Mouse (Mus musculus) heart, postnatal 10 days (tissue): Measurements from ENCODE around the gene Anpep. TPM values are rescaled to one million over a fixed set of nuclear protein-coding genes. Genes with fewer than 3 reads are reported as not detected.

Experiments
- DNase-seq, 2 experiments: peaks; one replicate each; pipeline ENCODE4 v3.0.0; 2021
- intact Hi-C: fragments of 180-260 bp; cut with DNase I; formaldehyde crosslinking; loops from one replicate; pipeline ENCODE4 v1.15.1; 2025
- total RNA-seq, 2 experiments: library from RNA; stranded (reverse); gene quantifications; 2 replicates each; pipeline ENCODE4 v1.2.3; 2021

Gene Anpep
- total RNA-seq, 2 experiments from 2014 or later, result 26.6 to 29.3 TPM

DNA sequence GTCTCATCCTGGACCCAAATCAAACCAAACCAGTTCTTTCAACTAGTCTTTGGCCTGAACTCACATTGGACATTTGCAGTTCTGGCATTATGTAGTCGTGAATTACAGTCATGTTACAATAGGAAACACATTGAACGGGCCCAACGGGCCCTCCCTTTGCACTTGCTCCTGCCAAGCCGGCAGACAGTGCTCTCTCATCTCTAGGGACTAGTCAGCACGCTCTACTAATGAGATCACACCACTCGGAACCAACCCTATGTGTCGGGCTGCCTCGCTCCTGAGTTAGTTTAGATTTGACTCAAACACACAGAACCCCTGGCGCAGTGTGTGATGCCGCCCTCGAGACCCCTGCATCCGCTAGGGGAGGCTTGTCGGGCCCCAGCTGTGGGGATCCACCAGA lies 7.0 kb upstream of the Anpep start:
- peak; percentile 55 to 70 for DNase-seq

DNA sequence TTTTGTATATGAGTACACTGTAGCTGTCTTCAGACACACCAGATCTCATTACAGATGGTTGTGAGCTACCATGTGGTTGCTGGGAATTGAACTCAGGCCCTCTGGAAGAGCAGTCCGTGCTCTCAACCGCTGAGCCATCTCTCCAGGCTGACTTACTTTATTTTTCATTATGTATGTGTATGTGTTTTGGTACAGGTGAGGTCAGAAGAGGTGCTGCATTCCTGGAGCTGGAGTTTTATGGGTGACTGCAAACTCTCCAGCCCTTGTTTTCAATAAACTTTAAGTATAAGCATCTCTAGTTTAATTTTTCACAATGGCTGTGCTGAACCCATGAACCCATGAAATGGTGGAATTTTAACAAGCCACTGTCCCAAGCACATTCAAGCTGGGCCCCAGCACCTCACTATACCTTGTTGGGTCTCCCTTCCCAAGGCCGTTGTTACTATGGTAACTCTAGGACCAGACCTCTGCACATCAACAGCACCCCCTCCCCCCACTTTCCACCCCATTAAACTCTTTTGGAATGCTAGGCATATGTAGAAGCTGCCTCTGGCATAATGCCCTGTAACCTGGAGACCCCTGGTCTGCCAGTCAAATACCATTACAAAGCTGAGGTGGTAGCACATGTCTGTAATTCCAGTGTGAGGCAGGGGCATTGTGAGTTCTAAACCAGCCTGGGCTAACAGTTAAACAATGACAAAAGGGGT lies 5.6 kb upstream of the Anpep start:
- no peak for DNase-seq
- intact Hi-C loops, result no loop called here

More for the DNA sequence above, 7.0 kb upstream of the Anpep start:
- intact Hi-C loops, result no loop called here

DNA sequence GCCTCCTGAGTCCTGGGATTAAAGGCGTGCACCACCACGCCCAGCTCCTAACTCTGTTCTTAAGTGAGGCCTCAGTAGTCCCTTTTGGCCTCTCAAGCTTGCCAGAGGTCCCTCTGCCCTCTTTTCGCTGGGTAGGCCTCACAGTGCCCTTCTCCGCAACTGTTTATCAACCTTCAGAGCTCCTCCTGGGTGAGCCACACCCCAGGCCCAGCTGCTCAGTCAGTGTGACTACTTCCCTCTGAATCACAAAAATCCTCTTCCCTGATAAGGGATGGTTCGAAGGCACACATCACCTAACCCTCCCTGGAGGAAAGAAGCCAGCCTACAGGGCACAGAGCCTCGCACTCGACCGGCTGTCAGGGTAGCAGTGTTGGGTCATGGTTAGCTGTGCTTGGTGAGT lies 935 bp upstream of the Anpep start:
- no peak for DNase-seq
- intact Hi-C loops, result no loop called here

DNA sequence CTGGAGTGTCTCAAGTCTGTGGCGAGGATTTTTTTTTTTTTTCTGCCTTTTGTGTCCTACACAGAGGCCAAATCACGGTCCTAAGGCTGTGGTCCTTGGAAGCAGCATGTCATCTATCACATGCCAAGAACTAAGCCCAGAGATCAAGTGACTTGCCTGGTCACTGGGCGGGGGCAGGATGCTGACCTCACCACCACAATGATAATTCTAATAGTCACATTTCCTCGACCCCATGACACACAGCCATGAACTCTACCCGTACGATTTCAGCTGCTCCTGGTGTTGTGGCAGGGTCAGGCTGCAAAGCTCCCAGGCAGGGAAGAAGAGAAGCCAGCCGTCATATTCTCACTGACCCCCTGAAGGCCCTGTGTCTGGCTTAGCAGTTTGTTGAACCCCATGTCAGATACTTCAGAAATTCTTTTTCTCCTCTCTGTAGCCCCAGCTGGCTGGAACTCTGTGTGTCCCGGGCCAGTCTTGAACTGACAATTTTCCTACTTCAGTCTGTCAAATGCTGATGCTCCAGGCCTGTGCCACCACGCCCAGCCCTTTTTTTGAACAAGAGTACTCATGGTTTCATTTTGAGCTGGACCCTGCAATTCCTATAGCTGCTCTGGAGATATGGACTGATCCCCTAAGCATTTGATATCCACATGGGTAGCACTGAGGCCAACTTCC lies 1.8 kb downstream of the Anpep start:
- DNase-seq, result peak; percentile 34 to 45
- intact Hi-C loops, result loop anchor here (5.0 kb wide), 1 partner anchor 52 kb away; no protein-coding TSS in a partner anchor

DNA sequence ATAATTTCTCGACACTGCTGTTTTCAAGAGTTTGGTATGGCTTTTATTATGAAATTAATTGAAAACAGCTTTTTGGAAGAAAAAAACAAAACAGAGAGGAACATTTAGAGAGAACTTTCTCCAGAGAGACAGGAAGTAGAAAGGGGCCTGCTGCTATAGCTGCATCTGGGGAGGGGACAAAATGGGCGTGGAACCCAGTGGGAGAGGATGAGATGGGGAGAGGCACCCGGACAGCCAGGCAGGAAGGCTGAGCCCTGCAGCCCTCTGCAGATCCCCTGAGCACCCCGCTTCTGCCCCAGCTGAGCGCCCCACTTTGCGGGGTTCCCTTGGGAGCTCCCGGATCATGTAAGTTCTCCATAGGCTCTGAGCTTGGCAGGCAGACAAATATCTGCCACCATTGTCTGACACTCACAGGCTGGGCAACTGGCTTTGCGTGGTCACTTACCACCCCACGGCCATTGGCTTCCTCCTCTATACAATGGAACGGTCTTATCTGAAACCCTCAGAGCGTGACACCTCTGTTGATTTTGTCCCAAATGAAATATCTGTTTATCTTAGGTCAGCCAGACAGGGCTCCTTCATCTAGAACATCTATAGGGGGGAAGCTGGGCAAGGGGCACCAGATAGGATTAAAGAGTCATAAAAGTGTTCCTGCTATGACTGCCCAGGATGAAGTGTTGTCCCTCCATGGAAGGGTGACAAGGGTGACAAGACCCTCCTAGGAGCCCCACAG lies 2.5 kb downstream of the Anpep start:
- intact Hi-C loops, result loop anchor here (5.0 kb wide), 1 partner anchor 51 kb away; no protein-coding TSS in a partner anchor

DNA sequence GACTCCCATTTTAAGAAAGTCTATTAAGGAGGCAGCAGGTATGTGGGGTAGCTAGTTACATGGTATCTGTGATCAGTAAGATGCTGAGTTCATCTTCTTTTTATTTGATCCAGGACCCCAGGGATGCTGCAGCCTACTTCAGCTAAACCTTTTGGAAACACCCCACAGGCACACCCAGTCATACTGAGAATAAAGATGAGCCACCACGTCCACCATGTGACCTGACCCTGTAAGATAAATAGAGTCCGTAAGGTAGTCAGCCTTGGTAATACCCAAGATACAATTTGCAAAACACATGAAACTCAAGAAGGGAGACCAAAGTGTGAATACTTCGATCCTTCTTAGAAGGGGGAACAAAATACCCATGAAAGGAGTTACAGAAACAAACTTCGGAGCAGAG lies 4.6 kb downstream of the Anpep start:
- DNase-seq, result no peak
- intact Hi-C loops, result loop anchor here (5.0 kb wide), 1 partner anchor 49 kb away; no protein-coding TSS in a partner anchor

More for the DNA sequence above, 2.5 kb downstream of the Anpep start:
- peak; percentile 49 to 57 for DNase-seq

DNA sequence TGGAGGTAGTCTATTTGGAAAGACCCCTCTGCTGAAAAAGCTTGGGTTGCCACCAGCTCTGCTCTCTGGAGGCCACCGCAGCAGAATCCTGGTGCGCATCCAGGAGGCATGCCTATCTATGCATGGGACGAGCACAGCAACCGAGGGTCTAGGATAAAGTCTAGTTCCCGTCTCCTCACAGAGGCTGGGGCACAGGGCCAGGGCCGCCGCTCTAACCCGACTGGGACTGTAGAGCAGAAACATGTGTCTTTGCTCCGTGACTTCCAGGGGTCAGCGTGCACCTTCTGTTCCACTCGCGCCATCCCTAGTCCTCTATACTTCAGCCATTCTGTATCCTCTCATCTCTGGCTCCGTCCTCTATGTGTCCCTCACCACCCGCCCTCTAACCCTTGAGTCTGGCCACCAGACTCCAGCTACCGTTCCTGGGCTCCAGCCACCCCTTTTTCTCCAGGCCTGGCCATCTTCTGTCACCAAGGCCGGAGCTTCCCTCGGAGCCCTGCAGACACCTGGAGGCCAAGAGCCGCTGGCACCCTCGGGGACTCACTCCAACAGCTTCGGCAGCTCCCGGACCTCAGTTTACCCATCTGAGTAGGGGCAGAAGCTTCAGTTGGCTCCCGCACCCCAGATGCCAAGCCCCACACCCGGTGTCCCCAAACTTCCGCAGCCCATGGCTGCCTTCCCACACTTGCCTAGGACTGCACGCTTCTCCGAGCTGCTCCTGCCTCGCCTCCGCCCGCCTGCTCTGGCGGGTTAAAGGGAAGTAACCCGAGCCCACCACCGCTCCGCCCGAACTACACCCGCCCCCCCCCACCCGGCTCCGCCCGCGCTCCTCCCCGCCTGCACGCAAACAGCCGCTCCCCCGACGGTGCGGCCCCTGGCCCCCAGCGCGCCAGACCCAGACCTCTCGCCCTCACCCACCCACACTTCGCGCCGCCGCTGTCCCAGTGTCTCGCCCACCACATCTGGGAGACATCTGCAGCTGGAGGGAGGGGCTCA lies 13.1 kb downstream of the Anpep start:
- intact Hi-C loops, result no loop called here
- DNase-seq, result peak; percentile 46 to 58

DNA sequence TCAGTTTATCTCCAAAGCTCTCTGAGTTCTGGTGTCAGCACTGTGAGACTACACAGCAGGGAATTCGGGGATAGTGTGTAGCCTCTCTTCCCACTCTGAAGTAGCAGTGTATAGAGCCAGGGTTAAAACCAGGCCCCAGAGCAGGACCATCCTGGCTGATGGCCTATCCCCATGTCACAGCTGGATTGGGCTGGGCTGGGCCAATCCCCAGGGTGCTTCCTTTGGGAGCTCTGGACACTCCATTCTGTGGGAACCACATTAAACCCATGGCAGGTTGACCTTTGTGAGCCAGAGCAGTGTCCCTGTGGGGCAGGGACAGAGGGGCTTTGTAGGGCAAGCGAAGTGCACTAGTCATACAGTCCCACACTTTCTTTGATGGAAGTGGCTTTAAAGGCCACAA lies 14.5 kb downstream of the Anpep start:
- DNase-seq, result peak in 1 of 2 experiments; percentile 44
- intact Hi-C loops, result no loop called here

DNA sequence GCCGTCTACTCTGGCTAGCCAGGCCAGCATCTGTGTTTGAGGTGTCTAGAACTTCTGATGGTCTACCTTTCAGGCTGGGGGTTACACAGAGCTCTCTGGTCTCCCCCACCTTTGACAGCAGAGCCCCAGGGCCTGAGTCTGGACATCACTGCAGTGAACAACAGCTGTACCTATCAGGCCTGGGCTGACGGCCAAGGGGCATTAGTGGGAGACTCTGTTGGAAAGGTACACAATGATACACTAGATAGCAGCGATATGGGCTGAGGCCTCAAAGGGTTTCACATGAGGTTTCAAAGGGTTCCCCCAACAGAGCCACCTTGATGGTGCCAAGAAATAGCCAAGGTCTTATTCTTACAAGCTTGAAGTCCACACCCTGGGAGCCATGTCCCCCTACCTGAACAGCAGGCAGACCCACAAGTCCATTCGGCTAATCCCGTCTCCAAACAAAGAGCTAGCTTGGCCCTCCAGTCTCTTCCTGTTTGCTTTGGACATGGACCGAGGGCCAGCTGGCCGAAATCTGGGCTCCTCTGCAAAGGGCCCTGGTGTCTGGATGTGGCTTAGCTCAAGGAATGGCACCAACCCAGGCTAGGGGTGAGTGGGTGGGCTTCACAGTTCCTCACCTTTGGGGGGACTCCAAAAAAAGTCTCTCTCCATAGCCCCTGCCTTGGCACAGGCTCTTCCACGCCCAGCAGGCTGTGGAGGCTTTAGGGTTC lies 16.6 kb downstream of the Anpep start:
- DNase-seq, result peak; percentile 72 to 79

DNA sequence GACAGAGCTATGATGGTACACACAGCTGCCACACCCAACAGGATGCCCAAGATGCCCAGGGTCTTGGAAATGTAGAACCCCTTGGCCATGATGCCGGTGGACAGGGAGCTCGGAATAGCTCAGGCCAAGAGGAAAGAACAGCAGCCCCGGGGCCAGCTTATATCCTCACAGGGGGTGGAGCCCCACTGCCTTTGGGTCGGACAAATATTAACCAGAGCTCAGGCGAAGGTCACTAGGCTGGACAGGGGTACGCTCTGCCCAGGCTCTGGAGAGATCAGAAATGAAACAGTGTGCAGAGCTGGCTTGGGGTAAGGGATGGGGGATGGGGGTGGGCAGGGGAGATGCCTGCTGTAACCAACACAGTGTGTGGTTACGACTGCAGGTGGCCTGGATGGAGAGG lies 18.7 kb downstream of the Anpep start:
- no peak for DNase-seq
- intact Hi-C loops, result no loop called here

More for the DNA sequence above, 16.6 kb downstream of the Anpep start:
- intact Hi-C loops, result no loop called here

DNA sequence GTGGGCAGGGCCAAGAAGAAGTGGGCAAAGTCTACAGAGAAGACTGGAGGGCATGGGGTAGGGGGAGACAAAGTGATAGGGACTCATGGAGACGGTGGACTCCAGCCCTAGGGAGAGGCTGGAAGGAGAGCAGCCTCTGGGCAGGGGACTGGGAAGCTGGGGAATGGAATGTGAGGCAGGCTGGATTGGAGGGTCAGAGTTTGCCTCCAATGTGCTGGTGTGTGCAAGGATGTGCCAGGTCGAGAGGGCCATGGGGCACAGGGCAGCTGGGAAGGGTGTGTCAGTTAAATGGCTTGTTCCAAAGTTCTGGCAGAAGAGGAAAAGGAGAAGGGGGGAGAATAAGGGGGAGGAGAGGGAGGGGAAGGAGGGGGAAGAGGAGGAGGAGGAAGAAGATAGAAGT lies 23.6 kb downstream of the Anpep start:
- DNase-seq, result no peak
- intact Hi-C loops, result no loop called here

DNA sequence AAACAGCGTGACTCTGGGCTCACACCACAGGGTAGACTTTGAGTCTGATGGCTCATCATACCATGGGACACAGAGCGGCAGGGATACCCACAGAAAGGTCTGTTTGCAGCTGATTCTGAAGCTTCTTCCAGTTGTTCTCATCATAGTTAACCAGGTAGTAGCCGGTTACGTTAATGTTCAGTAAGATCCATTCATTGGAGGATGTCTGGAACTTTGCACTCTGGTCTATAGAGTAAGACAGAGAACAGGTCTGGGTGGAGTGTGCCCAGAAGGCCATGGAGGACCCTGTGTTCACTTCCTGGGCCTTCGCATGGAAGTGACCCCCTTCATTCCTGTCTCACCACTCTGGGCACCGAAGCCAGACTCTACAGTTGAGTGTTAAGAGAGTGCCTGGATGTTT lies 25.7 kb downstream of the Anpep start:
- no peak for DNase-seq
- intact Hi-C loops, result no loop called here

DNA sequence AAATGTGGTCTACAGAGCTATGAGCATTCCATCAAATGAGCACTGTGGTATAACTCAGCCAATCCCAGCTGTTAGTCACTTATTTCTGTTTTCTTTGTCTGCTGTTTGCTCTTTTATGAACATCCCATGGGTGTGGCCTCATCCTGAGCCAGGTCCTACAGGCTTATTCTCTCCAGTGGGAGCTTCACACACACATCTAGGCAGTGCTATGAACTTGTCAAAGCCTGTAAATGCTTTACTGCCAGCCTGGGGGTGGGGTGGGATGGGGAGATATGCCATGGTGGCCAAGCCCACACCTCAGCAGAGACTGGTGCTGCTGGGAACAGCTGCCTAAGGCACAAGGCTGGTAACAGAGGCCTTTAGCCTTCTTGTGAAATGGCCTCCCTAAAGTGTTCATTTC lies 27.9 kb downstream of the Anpep start:
- intact Hi-C loops, result no loop called here

DNA sequence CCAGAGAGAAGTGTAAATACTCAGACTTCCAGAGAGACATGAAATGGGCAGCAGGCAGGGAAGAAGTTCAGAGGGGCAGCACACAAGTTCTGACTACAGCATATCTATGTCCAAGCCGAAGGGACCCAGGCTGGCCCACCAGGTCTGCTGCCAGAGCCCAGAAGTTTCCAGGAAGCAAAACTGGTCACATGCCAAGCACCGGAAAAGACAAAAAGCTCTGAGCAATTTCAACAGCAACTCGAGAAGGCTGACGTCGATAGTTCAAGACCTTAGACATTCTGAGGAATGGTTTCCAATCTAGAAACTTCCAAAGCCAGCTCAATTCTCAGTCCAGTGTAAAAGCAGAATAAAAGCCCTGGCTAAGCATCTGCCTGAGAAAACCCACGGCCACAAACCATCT lies 29.3 kb downstream of the Anpep start:
- intact Hi-C loops, result no loop called here
- DNase-seq, result peak; percentile 46 to 51

More for the DNA sequence above, 27.9 kb downstream of the Anpep start:
- DNase-seq, result no peak

DNA sequence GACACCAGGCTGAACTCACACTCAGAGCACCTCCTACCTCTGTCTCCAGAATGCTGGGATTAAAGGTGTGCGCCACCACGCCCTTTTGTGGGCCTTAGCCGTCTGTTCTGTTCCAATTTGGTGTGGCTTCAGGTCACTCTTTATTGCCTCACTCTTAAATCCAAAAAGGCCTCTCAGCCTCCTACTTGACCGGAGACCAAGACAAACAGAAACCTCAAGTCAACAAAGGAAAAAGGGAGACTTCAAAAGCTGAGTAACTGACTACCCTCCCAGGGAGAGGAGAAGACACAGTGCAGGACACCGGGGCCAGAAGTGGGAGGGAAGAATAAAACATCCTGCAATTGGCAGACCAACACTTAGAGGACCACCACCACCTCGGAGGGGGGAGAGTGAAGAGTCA lies 29.7 kb downstream of the Anpep start:
- intact Hi-C loops, result no loop called here
- no peak for DNase-seq

DNA sequence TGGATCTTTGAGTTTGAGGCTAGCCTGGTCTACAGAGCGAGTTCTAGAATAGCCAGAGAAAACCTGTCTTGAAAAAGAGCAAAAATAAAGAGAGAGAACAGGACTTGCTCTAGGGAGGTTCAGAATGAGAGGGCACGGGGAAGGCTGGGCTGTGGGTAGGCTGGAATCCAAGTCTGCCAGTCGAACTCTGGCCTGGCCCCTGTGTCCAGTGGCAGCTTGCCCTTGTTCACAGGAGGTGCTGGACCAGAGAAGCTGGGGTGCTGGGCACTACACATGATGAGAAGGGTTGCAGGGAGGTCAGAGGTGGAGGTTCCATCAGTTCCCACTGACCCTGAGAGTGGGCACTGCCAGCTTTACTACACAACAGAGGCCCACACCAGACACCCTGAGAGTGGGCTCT lies 32.5 kb downstream of the Anpep start:
- intact Hi-C loops, result no loop called here
- DNase-seq, result no peak

DNA sequence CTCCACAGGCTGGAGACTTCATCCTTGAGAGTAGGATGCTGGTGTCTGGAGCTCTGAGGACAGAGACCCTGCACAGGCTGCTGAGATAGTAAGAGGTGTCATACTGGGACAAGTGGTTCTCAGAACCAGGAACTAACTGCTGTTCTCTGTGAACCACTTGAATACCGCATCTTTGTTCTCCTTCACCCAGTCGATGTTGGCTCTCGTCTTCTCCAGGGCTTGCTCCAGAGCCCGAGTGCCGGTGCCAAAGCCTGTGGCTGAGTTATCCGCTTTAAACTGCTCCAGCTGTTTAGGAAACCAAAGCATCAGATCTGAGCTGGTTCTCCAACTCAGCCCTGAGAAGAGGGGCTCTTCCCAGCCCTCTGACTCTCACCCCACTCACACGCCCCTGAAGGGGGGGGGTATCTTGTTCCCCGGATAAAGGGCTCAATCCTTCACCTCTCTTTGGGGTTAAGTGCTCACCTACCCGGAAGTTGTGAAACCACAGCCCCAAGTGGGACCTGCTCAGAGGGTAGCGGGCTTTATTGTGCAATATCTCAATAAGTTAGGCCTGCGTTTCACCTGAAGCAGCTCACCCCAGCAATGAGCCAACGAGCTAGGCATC lies 38.7 kb downstream of the Anpep start:
- intact Hi-C loops, result no loop called here
- DNase-seq, result no peak

DNA sequence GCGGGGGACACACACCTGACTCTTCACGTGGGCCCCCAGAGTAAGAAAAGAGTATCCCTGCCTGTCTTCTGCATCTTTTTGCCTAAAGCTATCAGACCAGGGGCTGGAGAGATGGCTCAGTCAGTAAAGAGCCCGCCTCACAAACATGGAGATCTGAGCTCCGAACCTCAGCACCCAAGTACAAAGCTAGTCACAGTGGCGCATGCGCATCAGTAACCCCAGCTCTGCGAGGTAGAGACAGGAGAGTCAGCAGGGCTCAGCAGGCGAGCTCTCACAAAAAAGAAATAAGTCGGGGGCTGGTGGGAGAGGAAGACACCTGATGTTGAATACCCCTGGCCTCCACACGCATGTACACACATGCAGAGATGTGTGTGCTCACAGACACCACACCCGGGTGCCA lies 40.9 kb downstream of the Anpep start:
- intact Hi-C loops, result no loop called here
- no peak for DNase-seq

DNA sequence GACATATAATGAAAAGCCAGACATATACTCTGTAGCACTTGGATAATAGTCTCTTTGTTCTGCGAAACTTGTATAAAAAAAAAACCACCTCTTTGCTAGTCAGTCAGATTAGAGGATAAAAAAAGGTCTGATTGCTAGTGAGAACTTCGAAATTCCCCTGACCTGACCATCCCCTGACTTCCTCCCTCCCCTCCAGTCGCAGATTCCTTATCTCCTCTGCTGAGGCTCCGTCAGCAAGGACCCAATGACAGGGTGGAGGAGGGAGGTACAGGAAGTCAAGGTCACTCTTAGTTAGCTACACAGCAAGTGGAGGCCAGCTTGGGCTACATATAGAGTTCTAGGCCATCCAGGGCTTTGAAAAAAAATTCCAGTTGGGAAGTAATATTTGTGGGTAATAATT lies 41.3 kb downstream of the Anpep start:
- intact Hi-C loops, result no loop called here
- DNase-seq, result no peak
